Mouse (Mus musculus) kidney, postnatal 0 days (tissue): ENCODE measurements at regions not wholly inside any gene's neighbourhood (a gene's known extent, or its start where the extent isn't known, plus 50 kb on each side); places are given as distances from the start of the nearest gene placed in this dataset.

Experiments used
- ATAC-seq: fragments of 200-750 bp; cut with Nextera tagmentation; replicated peaks from 2 replicates; pipeline ENCODE4 v1.8.0; 2017; ENCODE audit warnings: low read depth, moderate number of reproducible peaks, moderate TSS enrichment, moderate library complexity; ENCODE audit not compliant: low FRiP score
- DNase-seq: peaks from one replicate; pipeline ENCODE4 v3.0.0-alpha.2; 2016; ENCODE audit warnings: low spot score
- H3K27ac ChIP-seq: fragments of 300-500 bp; sonication (generic); 2 replicates; pipeline ENCODE4 v1.5.1; 2014; ENCODE audit warnings: mild to moderate bottlenecking
- H3K27me3 ChIP-seq: fragments of 300-500 bp; sonication (generic); 2 replicates; pipeline ENCODE4 v1.6.1; 2014; ENCODE audit warnings: low read length, mixed read lengths; ENCODE audit not compliant: insufficient read depth
- H3K36me3 ChIP-seq: fragments of 300-500 bp; sonication (generic); 2 replicates; pipeline ENCODE4 v1.6.1; 2014; ENCODE audit warnings: low read length, mixed read lengths; ENCODE audit not compliant: insufficient read depth
- H3K4me1 ChIP-seq: fragments of 300-500 bp; sonication (generic); replicated peaks from 2 replicates; pipeline ENCODE4 v1.6.1; 2014; ENCODE audit warnings: antibody characterized with exemption, low read length, mixed read lengths; ENCODE audit not compliant: insufficient read depth
- H3K4me2 ChIP-seq: fragments of 300-500 bp; sonication (generic); 2 replicates; pipeline ENCODE4 v1.6.1; 2014; ENCODE audit warnings: mild to moderate bottlenecking, low read length, moderate library complexity, mixed read lengths
- H3K4me3 ChIP-seq: fragments of 300-500 bp; sonication (generic); replicated peaks from 2 replicates; pipeline ENCODE4 v1.5.1; 2014; ENCODE audit warnings: low read depth, low read length
- H3K9ac ChIP-seq: fragments of 300-500 bp; sonication (generic); 2 replicates; pipeline ENCODE4 v1.6.1; 2014; ENCODE audit warnings: low read depth, low read length
- H3K9me3 ChIP-seq: fragments of 300-500 bp; sonication (generic); replicated peaks from 2 replicates; pipeline ENCODE4 v1.6.1; 2016; ENCODE audit warnings: low read length, inconsistent platforms, mixed read lengths
- CTCF ChIP-seq: IDR thresholded peaks from 2 replicates; pipeline ENCODE4 v1.5.1; 2016; ENCODE audit warnings: antibody characterized with exemption, low read depth, mild to moderate bottlenecking, moderate library complexity
- WGBS: fragments of 180-500 bp; shearing (Covaris S2); extraction: QIAGEN DNeasy Blood & Tissue Kit; methylation state at CpG from one replicate; pipeline ENCODE4 v1.1.7; 2014; 5-methylcytosine and 5-hydroxymethylcytosine counted together

- H3K9ac ChIP-seq = no peak overlapping the region
- no peak overlapping the region for H3K4me2 ChIP-seq
- no peaks in the 10 kb centered on the region for H3K36me3 ChIP-seq
- no peak for ATAC-seq
- 49% methylated on average over 4 of the region's 4 CpGs for WGBS
- peak; percentile 15 for DNase-seq
- H3K9me3 ChIP-seq = no peaks in the 10 kb centered on the region
- no peak overlapping the region for H3K27ac ChIP-seq
- no peaks in the 10 kb centered on the region for H3K27me3 ChIP-seq
- no peaks in the 10 kb centered on the region for H3K4me1 ChIP-seq
- TF ChIP-seq CTCF = no peak
- no peak overlapping the region for H3K4me3 ChIP-seq
Observed at GRCm38 (mm10) chr13:107607294-107607693, 437.0 kb upstream of the Smim15 start.

- 31% methylated on average over 5 of the region's 5 CpGs for WGBS
- H3K4me1 ChIP-seq = no peaks in the 10 kb centered on the region; the same call in 1 of the 2 replicates
- H3K9ac ChIP-seq = no peak overlapping the region
- no peaks in the 10 kb centered on the region for H3K27me3 ChIP-seq
- no peaks in the 10 kb centered on the region for H3K9me3 ChIP-seq
- no peak overlapping the region for H3K4me2 ChIP-seq
- DNase-seq (no peak), ATAC-seq (no peak)
- H3K4me3 ChIP-seq = no peak overlapping the region
- TF ChIP-seq CTCF = no peak
- no peak overlapping the region for H3K27ac ChIP-seq
- H3K36me3 ChIP-seq = no peaks in the 10 kb centered on the region
Observed at GRCm38 (mm10) chr13:107602149-107602548, 442.1 kb upstream of the Smim15 start.

- Histone ChIP-seq H3K9ac (no peak overlapping the region), H3K27me3 (no peaks in the 10 kb centered on the region), H3K4me1 (no peaks in the 10 kb centered on the region; the same call in 1 of the 2 replicates), H3K36me3 (no peaks in the 10 kb centered on the region), H3K9me3 (no peaks in the 10 kb centered on the region), H3K27ac (no peak overlapping the region), H3K4me2 (no peak overlapping the region), H3K4me3 (no peak overlapping the region)
- 91% methylated on average over 4 of the region's 4 CpGs for WGBS
- DNase-seq (no peak), ATAC-seq (0 out of 2 replicates have a peak, but pooled peaks have one; percentile 26)
- no peak for TF ChIP-seq CTCF
Observed at GRCm38 (mm10) chr13:107601132-107601439, 443.2 kb upstream of the Smim15 start.

GRCm38 (mm10) chr13:107600331-107601131, 443.7 kb upstream of the Smim15 start:
- no peak for TF ChIP-seq CTCF
- ATAC-seq = peak; percentile 86
- Histone ChIP-seq H3K9me3 (no peaks in the 10 kb centered on the region), H3K4me1 (no peaks in the 10 kb centered on the region; the same call in 1 of the 2 replicates), H3K4me2 (peak overlapping the region; percentile 17), H3K4me3 (no peak overlapping the region), H3K27me3 (no peaks in the 10 kb centered on the region), H3K36me3 (no peaks in the 10 kb centered on the region), H3K9ac (no peak overlapping the region), H3K27ac (no peak overlapping the region)
- WGBS = 32% methylated on average over 22 of the region's 22 CpGs
- peak; percentile 68 for DNase-seq

GRCm38 (mm10) chr13:107599094-107599644, 445.1 kb upstream of the Smim15 start:
- Histone ChIP-seq H3K4me1 (no peaks in the 10 kb centered on the region; the same call in 1 of the 2 replicates), H3K4me3 (no peak overlapping the region), H3K4me2 (no peak overlapping the region), H3K27me3 (no peaks in the 10 kb centered on the region), H3K9me3 (no peaks in the 10 kb centered on the region), H3K36me3 (no peaks in the 10 kb centered on the region), H3K27ac (no peak overlapping the region), H3K9ac (no peak overlapping the region)
- no peak for ATAC-seq
- no peak for TF ChIP-seq CTCF
- no peak for DNase-seq
- 49% methylated on average over 4 of the region's 4 CpGs for WGBS

GRCm38 (mm10) chr13:107598391-107598790, 445.9 kb upstream of the Smim15 start:
- Histone ChIP-seq H3K36me3 (no peaks in the 10 kb centered on the region), H3K27ac (no peak overlapping the region), H3K27me3 (no peaks in the 10 kb centered on the region), H3K4me2 (no peak overlapping the region), H3K4me3 (no peak overlapping the region), H3K9ac (no peak overlapping the region), H3K9me3 (no peaks in the 10 kb centered on the region), H3K4me1 (no peaks in the 10 kb centered on the region; the same call in 1 of the 2 replicates)
- ATAC-seq (no peak), DNase-seq (no peak)
- 63% methylated on average over 1 of the region's 1 CpGs for WGBS
- TF ChIP-seq CTCF = no peak
